ENCODE assay signal across 17 mouse cellular contexts in the genomic region with DNA sequence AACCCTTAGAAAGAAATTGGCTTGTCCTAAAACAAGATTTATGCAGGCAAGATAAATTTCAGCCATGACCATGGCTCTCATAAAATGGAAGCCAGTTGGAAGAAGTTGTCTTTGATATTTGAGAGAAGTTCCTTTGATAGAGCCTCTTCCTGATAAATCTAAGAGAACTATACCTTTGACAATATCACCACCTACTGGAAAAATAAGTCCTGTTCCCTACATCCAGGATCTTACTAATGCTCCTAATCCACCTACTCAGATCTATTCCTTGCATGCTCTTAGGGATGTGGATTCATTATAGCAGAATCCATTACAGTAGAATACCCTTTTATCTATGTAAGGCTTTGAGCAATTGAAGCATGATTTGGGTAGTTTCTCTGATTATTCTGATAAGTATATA.
DNase-seq lines count a peak whose midpoint lies in the region; TF ChIP-seq lines count a peak whose summit lies in the region.
"Had no signal": no experiment of that assay in that cellular context is flagged by ENCODE, and none has a peak within 500 bp of the region (broad histone marks: within the 10 kb centered on the region; RNA-seq: fewer than 3 reads in every experiment).

No protein-coding gene starts in this region.

- intact Hi-C loops in gastrocnemius, adult 2 months (cut with DNase I) = no loop called here
- intact Hi-C loops in left cerebral cortex, adult 2 months (cut with DNase I) = no loop called here
- intact Hi-C loops in left cerebral cortex, postnatal 4 days (cut with DNase I) = no loop called here

- H3K27ac ChIP-seq in gastrocnemius, adult 2 months = no peak overlapping the region
- H3K27ac ChIP-seq in left cerebral cortex, adult 2 months = no peak overlapping the region
- H3K27ac ChIP-seq: embryonic facial prominence, embryonic 13.5 days; forebrain, embryonic 15.5 days; heart, embryonic 13.5 days; hindbrain, embryonic 15.5 days; kidney, embryonic 15.5 days; liver, embryonic 15.5 days had no signal

- no peak overlapping the region for H3K4me3 ChIP-seq in gastrocnemius, adult 2 months
- H3K4me3 ChIP-seq in left cerebral cortex, adult 2 months = no peak overlapping the region
- H3K4me3 ChIP-seq: embryonic facial prominence, embryonic 13.5 days; forebrain, embryonic 15.5 days; heart, embryonic 13.5 days; hindbrain, embryonic 15.5 days; kidney, embryonic 15.5 days; liver, embryonic 15.5 days had no signal

- TF ChIP-seq CTCF in gastrocnemius, adult 2 months (IDR thresholded peaks at IDR 0.05) = peak; percentile 32; the same call in 1 of the 2 replicates
- TF ChIP-seq CTCF in left cerebral cortex, adult 2 months (IDR thresholded peaks at IDR 0.05) = peak; percentile 51
- TF ChIP-seq CTCF in brain, embryonic 14.5 days (IDR thresholded peaks at IDR 0.05; ENCODE audit: borderline replicate concordance, extremely low read depth, insufficient read depth, insufficient read length) = no peak

- TF ChIP-seq POLR2A in brain, embryonic 14.5 days (IDR thresholded peaks at IDR 0.05; ENCODE audit: borderline replicate concordance, extremely low read depth, insufficient read depth, insufficient read length, poor library complexity, severe bottlenecking) = no peak

- DNase-seq in gastrocnemius, adult 2 months = no peak
- DNase-seq in gastrocnemius, postnatal 25 days = no peak
- DNase-seq in left cerebral cortex, adult 2 months (ENCODE audit: extremely low spot score in 1 of 2, low spot score in 2 of 2) = no peak
- no peak for DNase-seq in left cerebral cortex, postnatal 4 days
- peak; percentile 6 for DNase-seq in MN1 (ENCODE audit: low spot score)
- peak; percentile 66 for DNase-seq in brain, embryonic 14.5 days (ENCODE audit: low read depth)
- DNase-seq in ovary, adult 18-20 months (ENCODE audit: low spot score) = no peak
- no peak for DNase-seq in urinary bladder, postnatal 25 days (ENCODE audit: low spot score)
- DNase-seq: adrenal gland, adult 2 months; gastrocnemius, postnatal 36 days; right cerebral cortex, postnatal 4 days had no signal

Comparison
In these comparisons a context has a peak if more than half of its experiments do, and no peak if none do; other contexts are left out.
1. DNase-seq: peak in MN1 (single experiment) and brain, embryonic 14.5 days (single experiment); none in gastrocnemius, adult 2 months (single experiment), gastrocnemius, postnatal 25 days (single experiment), left cerebral cortex, adult 2 months (0 of 2), left cerebral cortex, postnatal 4 days (single experiment), ovary, adult 18-20 months (single experiment) and urinary bladder, postnatal 25 days (single experiment).